Mouse (Mus musculus) bone marrow macrophage, adult 2 months (primary cell): ENCODE results near the gene Ssx2ip.

Source experiments
- CTCF ChIP-seq: IDR thresholded peaks from 2 replicates; pipeline ENCODE4 v1.5.1; 2012; ENCODE audit warnings: low read depth, mild to moderate bottlenecking, low read length, moderate library complexity
- POLR2A ChIP-seq: IDR thresholded peaks from 2 replicates; pipeline ENCODE4 v1.6.1; 2012; ENCODE audit warnings: mild to moderate bottlenecking, low read depth, low read length, borderline replicate concordance

- TF ChIP-seq POLR2A (no peak), CTCF (no peak)
Measured at GRCm38 (mm10) chr3:146440011-146440410, 35.6 kb downstream of the Ssx2ip start.
